13 mouse cellular contexts compared by ENCODE assay signal in the genomic region with DNA sequence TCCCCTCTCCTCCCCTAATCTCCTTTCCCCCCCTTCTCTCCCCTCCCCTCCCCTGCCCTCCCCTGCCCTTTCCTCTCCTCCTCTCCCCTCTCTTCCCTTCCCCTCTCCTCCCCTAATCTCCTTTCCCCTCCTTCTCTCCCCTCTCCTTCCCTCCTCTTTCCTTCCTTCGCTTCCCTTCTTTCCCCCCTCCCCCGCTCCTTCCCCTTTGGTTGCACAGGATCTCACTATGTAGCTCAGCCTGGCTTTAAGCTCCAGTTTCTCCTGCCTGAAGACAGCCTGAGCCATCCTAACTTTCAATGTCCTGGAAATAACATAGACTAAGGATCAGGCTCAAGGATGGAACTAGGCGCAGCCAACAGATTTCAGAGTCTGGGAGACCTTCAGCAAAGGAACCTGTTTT. TPM values are rescaled to one million over a fixed set of nuclear protein-coding genes. Genes with fewer than 3 reads are reported as not detected.
DNase-seq lines count a peak whose midpoint lies in the region; ATAC-seq and TF ChIP-seq lines count a peak whose summit lies in the region.
"Had no signal": no experiment of that assay in that cellular context is flagged by ENCODE, and none has a peak within 500 bp of the region (broad histone marks: within the 10 kb centered on the region; RNA-seq: fewer than 3 reads in every experiment).

No protein-coding gene starts in this region.

- no peaks in the 10 kb centered on the region for H3K27me3 ChIP-seq in heart, embryonic 10.5 days (ENCODE audit: insufficient read depth, poor library complexity, severe bottlenecking)
- H3K27me3 ChIP-seq in limb, embryonic 12.5 days, result peaks cover 47% of the 10 kb centered on the region
- H3K27me3 ChIP-seq in limb, embryonic 10.5 days (ENCODE audit: low read depth, poor library complexity, severe bottlenecking), result peaks cover 44% of the 10 kb centered on the region
- no peaks in the 10 kb centered on the region for H3K27me3 ChIP-seq in intestine, embryonic 15.5 days (replicated peaks)
- H3K27me3 ChIP-seq in small intestine, adult 2 months (ENCODE audit: control insufficient read depth, insufficient read depth, low read length), result no peaks in the 10 kb centered on the region

- H3K36me3 ChIP-seq in heart, embryonic 10.5 days, result peaks cover 34% of the 10 kb centered on the region
- H3K36me3 ChIP-seq in limb, embryonic 12.5 days, result no peaks in the 10 kb centered on the region
- no peaks in the 10 kb centered on the region for H3K36me3 ChIP-seq in limb, embryonic 10.5 days
- 0 out of 2 replicates have a peak, but pooled peaks cover 5% of the 10 kb centered on the region for H3K36me3 ChIP-seq in intestine, embryonic 15.5 days
- H3K36me3 ChIP-seq in small intestine, adult 2 months (ENCODE audit: control insufficient read depth, insufficient read depth, low read length), result peaks cover 35% of the 10 kb centered on the region
- H3K36me3 ChIP-seq: hindbrain, embryonic 10.5 days; neural tube, embryonic 13.5 days had no signal

- no peak for TF ChIP-seq POLR2A in small intestine, adult 2 months (IDR thresholded peaks at IDR 0.05; ENCODE audit: low read depth, low read length)

- DNase-seq in heart, embryonic 10.5 days (ENCODE audit: low spot score), result no peak
- DNase-seq in heart, postnatal 4 days, result no peak
- DNase-seq in limb, embryonic 10.5 days (ENCODE audit: low spot score), result no peak
- no peak for DNase-seq in cerebellum, postnatal 10 days
- no peak for DNase-seq in left cerebral cortex, postnatal 25 days (ENCODE audit: low spot score in 2 of 2)
- DNase-seq: B cell, adult 2 months; cerebellum, postnatal 36 days; right cerebral cortex, postnatal 4 days had no signal

- TF ChIP-seq CTCF in small intestine, adult 2 months (IDR thresholded peaks at IDR 0.05; ENCODE audit: extremely low read depth, insufficient read length, insufficient replicate concordance, low read depth, low read length), result no peak

- 49% methylated on average over 3 of the region's 3 CpGs for WGBS in heart, embryonic 10.5 days
- WGBS in limb, embryonic 12.5 days, result 57% methylated on average over 3 of the region's 3 CpGs
- 54% methylated on average over 3 of the region's 3 CpGs for WGBS in limb, embryonic 10.5 days
- 67% methylated on average over 3 of the region's 3 CpGs for WGBS in intestine, embryonic 15.5 days
- WGBS in small intestine, adult 2 months, result 57% methylated on average over 3 of the region's 3 CpGs

- H3K9me3 ChIP-seq in heart, embryonic 10.5 days, result no peaks in the 10 kb centered on the region
- H3K9me3 ChIP-seq in limb, embryonic 12.5 days, result no peaks in the 10 kb centered on the region
- no peaks in the 10 kb centered on the region for H3K9me3 ChIP-seq in limb, embryonic 10.5 days (replicated peaks)
- no peaks in the 10 kb centered on the region for H3K9me3 ChIP-seq in intestine, embryonic 15.5 days
- H3K9me3 ChIP-seq: hindbrain, embryonic 10.5 days; neural tube, embryonic 13.5 days had no signal

- 0 out of 2 replicates have a peak overlapping the region, but pooled peaks have one; percentile 15 for H3K4me2 ChIP-seq in limb, embryonic 12.5 days
- peak overlapping the region; percentile 73 for H3K4me2 ChIP-seq in intestine, embryonic 15.5 days (replicated peaks)

- peak overlapping the region; percentile 93 for H3K27ac ChIP-seq in heart, embryonic 10.5 days
- H3K27ac ChIP-seq in limb, embryonic 12.5 days, result no peak overlapping the region
- H3K27ac ChIP-seq in limb, embryonic 10.5 days, result no peak overlapping the region
- peak overlapping the region; percentile 33; the same call in 1 of the 2 replicates for H3K27ac ChIP-seq in intestine, embryonic 15.5 days
- peak overlapping the region; percentile 56 for H3K27ac ChIP-seq in small intestine, adult 2 months (ENCODE audit: insufficient read depth, low read depth, low read length)
- H3K27ac ChIP-seq: neural tube, embryonic 13.5 days had no signal

- H3K4me3 ChIP-seq in heart, embryonic 10.5 days, result peak overlapping the region; percentile 73
- H3K4me3 ChIP-seq in limb, embryonic 12.5 days (replicated peaks), result no peak overlapping the region
- no peak overlapping the region for H3K4me3 ChIP-seq in limb, embryonic 10.5 days
- no peak overlapping the region for H3K4me3 ChIP-seq in intestine, embryonic 15.5 days (replicated peaks)
- no peak overlapping the region; the same call in 1 of the 2 replicates for H3K4me3 ChIP-seq in small intestine, adult 2 months (ENCODE audit: low read depth, low read length)
- H3K4me3 ChIP-seq: hindbrain, embryonic 10.5 days; neural tube, embryonic 13.5 days had no signal

- no peak overlapping the region for H3K9ac ChIP-seq in limb, embryonic 12.5 days (replicated peaks)
- H3K9ac ChIP-seq in intestine, embryonic 15.5 days, result 0 out of 2 replicates have a peak overlapping the region, but pooled peaks have one; percentile 62
- H3K9ac ChIP-seq: neural tube, embryonic 13.5 days had no signal

- intact Hi-C loops in left cerebral cortex, postnatal 25 days (cut with DNase I), result no loop called here

- ATAC-seq in limb, embryonic 12.5 days (ENCODE audit: insufficient number of reproducible peaks, insufficient read depth, low FRiP score, low TSS enrichment, low read depth), result no peak
- no peak for ATAC-seq in intestine, embryonic 15.5 days

- H3K4me1 ChIP-seq in heart, embryonic 10.5 days, result peaks cover 73% of the 10 kb centered on the region
- peaks cover 26% of the 10 kb centered on the region for H3K4me1 ChIP-seq in limb, embryonic 12.5 days (replicated peaks)
- peaks cover 35% of the 10 kb centered on the region for H3K4me1 ChIP-seq in limb, embryonic 10.5 days
- H3K4me1 ChIP-seq in intestine, embryonic 15.5 days (replicated peaks), result peaks cover 48% of the 10 kb centered on the region
- peaks cover 26% of the 10 kb centered on the region for H3K4me1 ChIP-seq in small intestine, adult 2 months (ENCODE audit: control insufficient read depth, insufficient read depth, insufficient read length, low read length)

RNA-seq across cellular contexts. Expression of a gene that starts 2.4 kb away (rescaled TPM):
- polyA plus RNA-seq in heart, embryonic 10.5 days (2016; fragmentation: Nextera tagmentation; extraction: Ambion mirVana), result 134 and 256 TPM in 2 replicates
- 100 to 1,000 TPM; 254 to 273 TPM for total RNA-seq in heart, postnatal 4 days (2021)
- 2.6 and 3.4 TPM in 2 replicates for polyA plus RNA-seq in limb, embryonic 12.5 days (2016; fragmentation: Nextera tagmentation; extraction: Ambion mirVana)
- polyA plus RNA-seq in limb, embryonic 10.5 days (2016; fragmentation: Nextera tagmentation; extraction: Ambion mirVana), result 3.7 and 5.5 TPM in 2 replicates
- 83.4 and 90.2 TPM in 2 replicates for polyA plus RNA-seq in intestine, embryonic 15.5 days (2015; fragmentation: Nextera tagmentation; extraction: Ambion mirVana)
- 89.6 and 93.0 TPM in 2 replicates for polyA plus RNA-seq in small intestine, adult 2 months (2012; rRNA removed)
- total RNA-seq in left cerebral cortex, postnatal 25 days (2021), result 1 to 10 TPM; 7.4 to 9.8 TPM

Comparison
In these comparisons a context has a peak if more than half of its experiments do, and no peak if none do; other contexts are left out.
1. H3K27ac ChIP-seq: peak in heart, embryonic 10.5 days (single experiment), intestine, embryonic 15.5 days (single experiment) and small intestine, adult 2 months (single experiment); none in limb, embryonic 12.5 days (single experiment) and limb, embryonic 10.5 days (single experiment).
2. RNA of a gene that starts 2.4 kb away (polyA plus RNA-seq): 134 to 256 TPM in heart, embryonic 10.5 days, 89.6 to 93.0 TPM in small intestine, adult 2 months and 83.4 to 90.2 TPM in intestine, embryonic 15.5 days; 3.7 to 5.5 TPM in limb, embryonic 10.5 days and 2.6 to 3.4 TPM in limb, embryonic 12.5 days; every median in the first group is over 10 times any median in the second.